Mouse (Mus musculus) skeletal muscle tissue, adult 2 months (tissue): ENCODE measurements around the gene Fgf7.

Experiments used
- DNase-seq: peaks from one replicate; pipeline ENCODE4 v3.0.0-alpha.2; 2012; ENCODE audit warnings: low read depth, low spot score

Gene Fgf7

DNA sequence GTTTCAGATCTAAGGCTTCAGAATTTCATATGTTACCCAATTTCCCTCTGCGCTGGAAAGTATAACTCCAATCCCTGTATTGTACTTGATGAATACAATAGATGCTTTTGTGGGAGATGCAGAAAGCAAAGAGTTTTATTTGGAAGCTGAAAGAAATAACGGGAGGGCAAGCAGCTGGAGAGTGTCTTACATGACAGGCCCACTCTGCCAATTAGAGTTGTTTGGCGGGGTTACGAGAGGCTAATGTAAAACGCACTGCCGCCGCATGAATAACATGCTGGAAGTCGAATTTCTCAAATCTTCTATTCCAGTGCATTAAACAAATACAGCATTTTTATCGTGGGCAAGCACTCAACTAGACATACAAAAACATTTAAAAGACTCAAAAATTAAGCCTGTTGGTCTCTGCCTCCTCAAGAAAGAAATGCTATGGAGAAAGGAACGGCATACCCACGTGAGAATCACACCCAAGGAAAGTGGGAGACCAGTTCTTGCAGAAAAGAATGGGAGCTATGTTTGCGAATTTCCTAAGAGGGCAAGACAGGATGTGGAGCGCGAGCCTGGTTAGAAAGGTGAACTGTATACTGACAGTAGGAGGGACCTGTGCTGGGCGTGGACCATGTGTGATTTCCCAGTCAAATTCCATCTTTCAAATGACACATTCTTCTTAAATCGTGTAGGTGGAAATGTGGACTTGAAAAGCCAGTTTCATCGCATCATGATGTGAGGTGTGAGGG is 26.7 kb downstream of the Fgf7 start:
- DNase-seq: no peak

DNA sequence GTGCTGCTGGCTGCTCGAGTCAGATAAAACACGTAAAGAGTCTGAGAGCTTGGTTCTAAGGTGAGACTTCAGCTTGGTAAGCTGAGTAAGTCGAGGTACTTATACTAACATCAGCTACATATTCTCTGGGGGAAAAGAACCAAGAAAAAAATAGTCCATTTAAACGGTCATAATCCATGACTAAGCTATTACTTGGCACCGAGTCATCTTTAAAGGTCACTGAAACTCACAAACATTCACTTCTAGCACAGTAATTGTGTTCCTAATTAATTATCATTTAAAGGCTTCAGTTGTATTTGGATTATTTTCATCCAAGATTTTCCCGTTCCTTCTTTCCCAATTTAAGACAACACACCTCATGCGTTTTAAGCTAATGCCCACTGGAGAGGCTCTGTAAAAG is 28.4 kb downstream of the Fgf7 start:
- DNase-seq: no peak

DNA sequence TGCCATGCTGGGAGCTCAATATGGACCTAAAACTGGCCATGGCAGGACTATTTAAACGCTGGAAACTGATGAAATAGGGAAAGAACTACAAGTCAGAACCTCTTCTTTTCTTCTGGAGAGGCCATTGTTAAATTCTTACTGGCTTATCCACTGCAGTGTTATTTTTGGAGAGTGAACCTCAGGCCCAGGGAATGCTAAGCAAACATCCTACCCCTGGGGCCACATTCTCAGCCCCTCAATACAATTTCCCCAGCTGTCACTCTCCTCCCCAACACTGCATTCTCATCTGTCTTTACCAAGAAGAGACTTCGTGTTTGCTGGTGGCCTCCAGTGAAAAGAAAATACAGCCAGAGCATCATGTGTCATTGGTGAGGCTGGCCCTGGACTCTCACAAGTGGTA is 30.4 kb downstream of the Fgf7 start:
- DNase-seq: no peak

DNA sequence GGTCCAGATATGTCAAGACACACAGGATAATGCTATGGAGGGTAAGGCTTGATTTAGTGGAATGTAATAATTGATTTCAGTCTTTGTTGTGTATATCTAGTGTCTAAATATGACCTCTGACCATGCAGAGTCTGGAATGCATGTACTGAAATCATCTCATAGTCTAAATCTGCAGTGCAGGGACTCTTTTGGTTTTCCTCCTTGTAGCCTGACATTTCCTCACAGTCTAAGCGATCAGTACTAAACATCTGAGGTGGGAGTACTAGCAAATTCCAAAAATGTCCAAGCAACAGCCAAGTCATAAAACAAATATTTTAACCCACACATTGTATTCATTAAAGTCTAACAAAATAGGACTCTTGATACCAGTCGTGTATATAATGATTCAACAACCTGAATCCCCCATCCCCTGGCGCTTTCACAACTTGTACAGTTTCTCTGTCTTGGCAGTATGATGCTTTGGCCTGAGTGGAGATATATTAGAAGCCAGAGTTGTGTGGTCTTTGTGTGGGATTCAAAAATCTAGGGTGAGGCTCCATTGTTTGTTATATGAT is 30.9 kb downstream of the Fgf7 start:
- DNase-seq: no peak

DNA sequence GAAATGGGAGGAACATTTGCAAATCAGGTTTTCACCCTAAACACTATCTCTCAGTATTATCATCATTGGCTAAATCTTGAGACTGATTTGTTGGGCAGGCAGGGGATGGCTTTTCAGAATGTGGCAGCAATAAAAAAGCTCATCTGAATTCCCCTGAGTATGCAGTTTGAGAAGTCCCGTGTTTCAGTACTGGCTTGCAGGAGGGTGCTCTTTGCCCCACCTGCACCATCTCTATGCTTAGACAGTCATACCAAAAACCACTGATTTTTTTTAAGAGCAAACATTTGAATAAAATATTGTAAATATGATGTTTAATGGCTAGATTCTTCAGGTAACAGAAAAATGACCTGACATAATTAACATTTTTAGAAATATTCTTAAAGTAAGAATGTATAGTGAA is 35.3 kb downstream of the Fgf7 start:
- DNase-seq: no peak

DNA sequence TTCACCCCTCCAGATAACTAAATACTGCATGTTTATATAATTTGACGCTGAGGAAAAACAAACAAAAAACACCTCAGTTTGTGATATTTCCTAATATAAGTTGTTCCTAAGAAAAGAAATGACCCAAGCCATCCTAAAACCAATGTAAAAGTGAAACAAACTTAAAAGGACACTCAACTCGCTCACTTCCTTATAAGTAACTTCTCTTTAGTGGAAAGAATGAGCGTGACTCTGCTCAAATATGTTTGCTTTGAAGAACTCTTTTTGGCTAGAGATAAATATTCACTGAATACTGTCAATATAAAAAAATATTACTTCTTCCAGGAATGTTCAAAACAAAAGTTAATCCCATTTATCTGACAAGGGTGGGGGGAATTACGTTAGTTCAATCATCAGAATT is 39.3 kb downstream of the Fgf7 start:
- no peak for DNase-seq

DNA sequence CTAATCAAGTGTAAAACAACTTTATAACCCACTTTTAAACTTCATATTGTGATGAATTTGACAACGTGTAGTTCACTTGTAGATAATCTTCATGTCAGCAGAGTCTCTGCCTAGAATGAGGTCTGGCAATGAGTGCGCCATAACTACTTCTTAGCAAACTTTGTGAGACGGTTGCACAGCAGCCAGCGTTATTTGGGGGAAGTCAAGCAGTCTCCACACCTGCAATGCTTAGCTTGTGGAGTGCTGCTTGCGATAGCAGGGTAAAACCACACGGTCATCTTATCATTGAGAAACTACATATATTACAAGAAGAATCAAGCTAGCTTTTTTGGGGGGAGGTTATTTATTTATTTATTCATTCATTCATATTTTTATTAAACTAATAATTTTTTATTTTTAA is 42.0 kb downstream of the Fgf7 start:
- DNase-seq: no peak

DNA sequence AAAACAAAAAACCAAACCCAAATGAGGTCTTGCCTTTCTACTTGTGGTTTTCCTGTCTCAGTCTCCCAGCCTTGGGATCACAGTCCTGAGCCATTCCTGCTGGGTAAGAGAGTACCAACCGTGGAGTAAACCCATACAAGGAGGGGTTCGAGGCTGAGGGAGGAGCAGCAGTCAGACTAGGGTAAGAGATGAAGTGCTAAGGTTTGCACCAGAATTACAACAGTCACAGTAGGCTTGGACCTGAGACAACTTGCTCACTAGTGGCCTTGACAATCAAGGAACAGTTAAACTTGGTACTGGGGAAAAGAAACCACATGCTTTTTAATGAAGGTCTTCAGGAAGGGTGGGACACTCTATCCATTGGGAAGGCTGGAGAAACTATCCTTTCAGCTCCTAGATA is 44.6 kb downstream of the Fgf7 start:
- DNase-seq: no peak

DNA sequence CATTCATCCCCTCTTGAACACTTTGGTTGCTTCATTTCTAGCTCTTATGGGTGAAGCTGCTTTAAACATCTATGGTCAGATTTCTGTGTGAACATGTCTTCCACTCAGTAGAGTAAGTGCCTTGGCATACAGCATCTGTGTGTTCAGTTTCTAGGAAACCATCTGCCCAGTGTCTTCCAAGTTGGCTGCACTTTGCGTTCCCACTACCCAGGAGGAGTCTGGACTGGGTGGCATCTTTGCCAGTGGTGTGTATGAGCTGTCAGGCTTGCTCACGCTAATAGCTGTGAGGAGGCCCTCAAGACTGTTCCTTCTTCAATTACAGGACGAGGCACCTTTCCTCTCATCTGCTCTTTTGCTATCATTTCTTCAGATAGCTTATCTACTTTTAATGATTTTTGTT is 49.9 kb downstream of the Fgf7 start:
- DNase-seq: peak; percentile 66

DNA sequence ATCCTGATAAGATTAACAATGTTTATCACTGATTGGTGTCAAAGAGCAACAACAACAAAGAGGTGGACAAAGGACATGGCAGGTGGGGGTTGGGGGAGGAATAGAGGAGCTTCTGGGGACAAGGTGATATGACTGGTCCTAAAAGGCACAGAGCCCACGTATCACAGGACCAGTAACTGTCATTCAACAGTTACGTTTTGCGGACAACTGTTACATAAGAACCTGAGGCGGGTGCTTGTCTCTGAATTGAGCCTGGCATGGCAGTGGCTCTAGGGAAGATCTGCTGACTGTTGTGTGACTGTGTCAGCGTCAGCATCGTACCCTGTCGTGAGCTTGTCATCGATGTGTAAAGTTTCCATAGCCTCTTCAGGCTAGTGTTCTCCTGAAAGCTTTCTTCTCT is 51.7 kb downstream of the Fgf7 start:
- no peak for DNase-seq

DNA sequence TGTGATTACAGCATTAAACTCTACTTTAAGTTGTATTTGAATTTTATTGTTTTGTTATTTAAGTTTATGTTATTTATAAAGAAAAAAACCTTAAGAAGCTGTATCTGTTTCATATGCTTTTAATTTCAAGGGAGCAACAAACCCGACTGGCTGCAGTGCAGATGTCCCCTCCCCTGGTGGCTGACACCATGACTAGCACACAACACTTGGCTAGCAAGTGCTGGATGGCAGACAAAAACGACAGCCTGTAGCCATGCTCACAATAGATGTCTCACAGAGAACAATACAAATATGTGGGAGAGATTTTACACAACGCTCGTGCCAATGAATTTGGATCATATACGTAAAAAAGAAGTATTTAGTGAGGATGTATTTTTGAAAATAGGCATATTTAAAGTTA is 56.0 kb downstream of the Fgf7 start:
- no peak for DNase-seq

DNA sequence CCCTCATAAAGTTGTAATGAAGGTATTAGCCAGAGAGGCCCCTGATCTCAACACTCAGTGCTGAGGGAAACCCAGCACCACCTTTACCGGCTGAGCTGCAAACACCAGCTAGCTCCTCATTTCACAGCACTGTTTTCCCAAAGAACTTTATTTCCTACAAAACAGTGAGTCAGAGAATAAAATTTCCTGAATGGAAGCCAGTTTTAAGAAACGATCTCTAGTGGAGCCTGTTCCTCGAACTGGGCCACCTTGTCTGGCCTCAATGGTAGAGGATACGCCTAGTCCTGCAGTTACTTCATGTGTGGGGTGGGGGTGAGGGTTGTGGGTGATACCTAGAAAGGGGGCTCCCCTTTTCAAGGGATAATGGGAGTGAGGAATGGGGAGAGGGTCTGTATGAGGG is 60.2 kb downstream of the Fgf7 start:
- DNase-seq: no peak
